Mouse (Mus musculus) ES-Bruce4 (cell line): ENCODE results near the gene Sox15. TPM values are rescaled to one million over a fixed set of nuclear protein-coding genes. Genes with fewer than 3 reads are reported as not detected.

Source experiments
- H3K27ac ChIP-seq: 2 replicates; pipeline ENCODE4 v1.5.1; 2012; ENCODE audit warnings: low read length, inconsistent platforms; ENCODE audit not compliant: insufficient read depth
- H3K27me3 ChIP-seq: 2 replicates; pipeline ENCODE4 v1.6.1; 2012; ENCODE audit warnings: mild to moderate bottlenecking, low read length, inconsistent platforms; ENCODE audit not compliant: control insufficient read depth, poor library complexity, insufficient read depth, severe bottlenecking
- H3K36me3 ChIP-seq: 2 replicates; pipeline ENCODE4 v1.6.1; 2012; ENCODE audit warnings: inconsistent platforms, mild to moderate bottlenecking, low read length, moderate library complexity; ENCODE audit not compliant: control insufficient read depth, poor library complexity, insufficient read depth, severe bottlenecking
- H3K4me1 ChIP-seq: one replicate; pipeline ENCODE4 v1.8.1; 2011; ENCODE audit warnings: low read length; ENCODE audit not compliant: control insufficient read depth, insufficient read depth
- H3K4me3 ChIP-seq: 2 replicates; pipeline ENCODE4 v1.5.1; 2011; ENCODE audit warnings: low read depth, mild to moderate bottlenecking, low read length
- H3K9ac ChIP-seq: 2 replicates; pipeline ENCODE4 v1.6.1; 2012; ENCODE audit warnings: low read depth, mild to moderate bottlenecking, inconsistent platforms; ENCODE audit not compliant: poor library complexity, severe bottlenecking
- H3K9me3 ChIP-seq: replicated peaks from 2 replicates; pipeline ENCODE4 v1.6.1; 2012; ENCODE audit warnings: mild to moderate bottlenecking, low read length, inconsistent platforms; ENCODE audit not compliant: control insufficient read depth, poor library complexity, insufficient read depth, severe bottlenecking
- CTCF ChIP-seq: IDR thresholded peaks from one replicate; pipeline ENCODE4 v1.8.1; 2011; ENCODE audit warnings: low read depth, low read length
- EP300 ChIP-seq: IDR thresholded peaks from 2 replicates; pipeline ENCODE4 v1.6.1; 2011; ENCODE audit warnings: low read depth, low read length; ENCODE audit not compliant: insufficient read depth
- POLR2A ChIP-seq: IDR thresholded peaks from one replicate; pipeline ENCODE4 v1.8.1; 2011; ENCODE audit warnings: low read length; ENCODE audit not compliant: insufficient read depth
- polyA plus RNA-seq: library from polyadenylated mRNA; stranded (reverse); fragments of >200 nt; gene quantifications from 2 replicates; pipeline ENCODE4 v1.2.4, GENCODE M21; 2011; ENCODE audit warnings: low read depth; ENCODE audit not compliant: missing spikeins, insufficient read depth, insufficient read length

Sox15 gene
- polyA plus RNA-seq, 1 experiment = 45.2 TPM

- H3K4me1 ChIP-seq = no peaks in the 10 kb centered on the region
- H3K27me3 ChIP-seq = no peaks in the 10 kb centered on the region
- H3K4me3 ChIP-seq = no peak overlapping the region; the same call in 1 of the 2 replicates
- no peaks in the 10 kb centered on the region for H3K9me3 ChIP-seq
- peaks cover 62% of the 10 kb centered on the region for H3K36me3 ChIP-seq
- TF ChIP-seq POLR2A (no peak), CTCF (no peak), EP300 (no peak)
- peak overlapping the region; percentile 85; the same call in 1 of the 2 replicates for H3K9ac ChIP-seq
- no peak overlapping the region for H3K27ac ChIP-seq
Observed at GRCm38 (mm10) chr11:69679144-69679543, 24.0 kb downstream of the Sox15 start.

GRCm38 (mm10) chr11:69680136-69680855 is 25.2 kb downstream of the Sox15 start:
- peak overlapping the region; percentile 85 for H3K9ac ChIP-seq
- H3K9me3 ChIP-seq = no peaks in the 10 kb centered on the region
- no peaks in the 10 kb centered on the region for H3K27me3 ChIP-seq
- H3K4me3 ChIP-seq = peak overlapping the region; percentile 71
- H3K27ac ChIP-seq = no peak overlapping the region
- H3K36me3 ChIP-seq = peaks cover 50% of the 10 kb centered on the region
- TF ChIP-seq POLR2A (no peak), CTCF (no peak)
- no peaks in the 10 kb centered on the region for H3K4me1 ChIP-seq

GRCm38 (mm10) chr11:69681314-69682208 is 26.4 kb downstream of the Sox15 start, which contains the start of gene Senp3:
Gene Senp3, minus strand, starts transcription at chr11:69682084.
- Histone ChIP-seq H3K4me1 (no peaks in the 10 kb centered on the region), H3K27me3 (no peaks in the 10 kb centered on the region), H3K9ac (peak within 1 kb of the TSS; percentile 85), H3K9me3 (no peaks in the 10 kb centered on the region), H3K4me3 (peak within 1 kb of the TSS; percentile 71), H3K36me3 (peaks cover 38% of the 10 kb centered on the region), H3K27ac (peak within 1 kb of the TSS; percentile 58)
- TF ChIP-seq CTCF = no peak
- peak; percentile 65; the same call in 1 of the 2 replicates for TF ChIP-seq EP300
- TF ChIP-seq POLR2A = peak; percentile 86

GRCm38 (mm10) chr11:69682209-69682839 is 27.2 kb downstream of the Sox15 start:
- TF ChIP-seq EP300 (no peak), CTCF (no peak), POLR2A (no peak)
- peak overlapping the region; percentile 32 for H3K27ac ChIP-seq
- no peaks in the 10 kb centered on the region for H3K27me3 ChIP-seq
- no peaks in the 10 kb centered on the region for H3K4me1 ChIP-seq
- peaks cover 30% of the 10 kb centered on the region for H3K36me3 ChIP-seq
- H3K4me3 ChIP-seq = peak overlapping the region; percentile 71
- peak overlapping the region; percentile 85 for H3K9ac ChIP-seq
- H3K9me3 ChIP-seq = no peaks in the 10 kb centered on the region

GRCm38 (mm10) chr11:69682840-69683533 is 27.9 kb downstream of the Sox15 start:
- no peaks in the 10 kb centered on the region for H3K27me3 ChIP-seq
- peak overlapping the region; percentile 65; the same call in 1 of the 2 replicates for H3K27ac ChIP-seq
- H3K9me3 ChIP-seq = no peaks in the 10 kb centered on the region
- H3K36me3 ChIP-seq = peaks cover 24% of the 10 kb centered on the region
- no peaks in the 10 kb centered on the region for H3K4me1 ChIP-seq
- peak overlapping the region; percentile 71 for H3K4me3 ChIP-seq
- TF ChIP-seq EP300 = no peak
- TF ChIP-seq CTCF = peak; percentile 86
- peak overlapping the region; percentile 85 for H3K9ac ChIP-seq
